Mouse (Mus musculus) kidney, adult 2 months (tissue): Measurements from ENCODE around the gene Rnpep.

Source experiments
- CTCF ChIP-seq: fragments of 200-500 bp; conservative IDR thresholded peaks from 2 replicates; pipeline ENCODE4 v1.5.1; 2011; ENCODE audit warnings: low read depth, mild to moderate bottlenecking, control low read depth, low read length, moderate library complexity, mixed read lengths; ENCODE audit not compliant: insufficient read depth, insufficient read length
- POLR2A ChIP-seq: fragments of 200-500 bp; IDR thresholded peaks from one replicate; pipeline ENCODE4 v1.6.1; 2011; ENCODE audit warnings: low read depth, low read length, control low read depth

DNA sequence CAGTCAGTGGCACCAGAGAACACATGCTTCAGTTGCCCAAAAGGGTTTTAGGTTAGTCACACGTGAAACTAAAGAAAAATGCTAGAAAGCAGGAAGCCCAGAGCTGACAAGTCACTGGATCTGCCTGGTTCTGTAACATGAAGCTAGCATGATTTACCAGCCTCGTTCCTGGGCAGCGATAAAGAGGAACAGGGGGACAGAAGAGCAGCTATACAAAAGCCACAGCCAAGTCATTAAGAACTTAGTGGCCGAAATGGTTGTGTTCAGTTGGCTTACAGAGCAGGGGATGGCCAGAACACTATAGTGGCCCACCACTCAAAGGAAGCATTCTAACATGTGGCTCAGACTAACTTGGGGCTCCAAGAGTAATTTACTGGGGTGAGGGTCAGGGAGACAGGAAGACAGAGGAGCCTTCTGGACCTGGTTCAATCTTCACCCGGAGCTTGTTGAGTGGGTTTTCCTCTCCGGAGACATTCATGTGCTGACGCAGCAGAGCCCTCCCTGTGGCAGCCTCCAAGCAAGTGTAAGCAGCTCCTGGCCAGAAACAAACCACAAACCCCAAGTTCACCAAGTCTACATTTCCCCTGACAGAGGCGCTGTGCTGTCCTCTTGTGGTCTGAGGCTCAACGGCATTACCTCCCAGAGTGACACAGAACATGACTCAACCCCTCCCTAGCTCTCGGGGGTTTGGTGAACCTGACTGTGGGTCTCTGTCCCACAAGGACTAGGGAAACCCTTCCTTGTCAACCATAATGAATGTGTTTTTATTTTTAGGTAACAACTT lies 16.0 kb downstream of the Rnpep start:
- no peak for TF ChIP-seq POLR2A
- no peak; the same call in 1 of the 2 replicates for TF ChIP-seq CTCF
